Mouse (Mus musculus) left cerebral cortex, adult 9 months (tissue): ENCODE measurements around the gene Dop1a.

Source experiments
- DNase-seq, 2 experiments: peaks; one replicate each; pipeline ENCODE4 v3.0.0; 2022; ENCODE audit warnings: low spot score in 2 of 2

The Dop1a gene

DNA sequence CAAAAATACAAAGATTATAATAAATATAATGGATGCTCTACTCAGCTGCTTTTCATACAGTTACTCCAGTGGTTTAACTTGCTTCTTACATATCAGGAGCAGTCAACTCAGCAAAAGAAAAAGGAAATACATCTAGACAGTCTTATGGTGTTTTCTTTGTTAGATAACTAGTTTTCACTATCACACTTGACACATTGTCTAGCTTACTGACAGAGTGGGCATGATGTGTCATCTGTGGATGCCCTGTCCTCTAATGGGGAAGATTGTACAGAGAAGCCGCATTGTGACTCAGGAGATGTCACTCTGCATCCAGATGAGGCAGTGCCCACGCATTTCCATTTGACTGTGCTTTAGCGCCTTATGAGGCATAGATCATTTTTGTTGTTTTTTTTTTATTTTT is 32.1 kb downstream of the Dop1a start:
- no peak for DNase-seq

DNA sequence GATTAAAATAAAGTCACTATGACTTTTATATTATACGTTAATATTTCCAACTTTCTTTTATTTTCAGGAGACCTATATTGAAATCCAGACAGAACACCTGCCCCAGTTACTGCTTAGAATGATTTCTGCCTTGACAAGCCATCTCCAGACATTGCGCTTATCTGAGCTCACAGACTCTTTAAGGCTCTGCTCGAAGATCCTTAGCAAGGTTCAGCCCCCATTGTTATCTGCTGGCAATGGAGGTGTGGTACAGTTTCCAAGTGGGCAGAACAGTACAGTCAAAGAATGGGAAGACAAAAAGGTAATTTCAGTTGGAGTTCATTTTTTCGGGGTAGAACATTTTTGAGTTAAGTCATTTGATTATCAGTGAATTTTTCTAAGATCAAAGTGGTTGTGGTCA is 40.5 kb downstream of the Dop1a start:
- DNase-seq = no peak

DNA sequence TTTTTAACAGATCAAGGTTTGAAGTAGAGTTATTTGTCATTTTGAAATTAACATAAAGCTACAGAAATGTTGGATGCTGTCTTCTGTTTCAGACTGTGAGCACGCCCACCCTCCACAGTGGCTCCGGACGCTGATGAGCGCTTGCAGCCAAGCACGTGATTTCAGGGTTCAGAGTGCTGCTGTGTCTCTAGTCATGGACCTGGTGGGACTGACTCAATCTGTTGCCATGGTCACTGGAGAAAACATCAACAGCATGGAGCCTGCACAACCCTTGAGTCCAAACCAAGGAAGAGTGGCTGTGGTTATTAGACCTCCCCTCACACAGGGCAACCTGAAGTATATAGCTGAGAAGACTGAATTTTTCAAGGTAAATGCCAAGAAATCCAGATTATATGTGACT is 46.8 kb downstream of the Dop1a start:
- no peak for DNase-seq

DNA sequence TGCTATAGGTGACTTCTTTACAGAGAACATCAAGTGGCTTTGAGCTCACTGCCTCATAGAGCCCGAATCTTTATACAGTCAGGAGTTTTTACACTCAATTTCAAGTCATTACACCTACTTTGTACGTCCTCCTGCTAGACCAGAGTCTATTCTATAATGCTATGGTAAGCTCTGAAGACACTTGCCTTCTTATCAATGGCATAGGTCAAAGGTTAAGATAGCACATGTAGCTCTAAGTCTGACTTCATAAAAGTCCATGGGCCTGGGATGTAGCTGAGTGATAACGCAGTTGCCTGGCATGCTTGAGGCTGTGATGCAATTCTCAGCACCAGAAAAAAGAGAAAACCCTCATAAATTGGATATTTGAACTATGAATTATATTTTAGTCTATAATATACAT is 47.4 kb downstream of the Dop1a start:
- DNase-seq = no peak

DNA sequence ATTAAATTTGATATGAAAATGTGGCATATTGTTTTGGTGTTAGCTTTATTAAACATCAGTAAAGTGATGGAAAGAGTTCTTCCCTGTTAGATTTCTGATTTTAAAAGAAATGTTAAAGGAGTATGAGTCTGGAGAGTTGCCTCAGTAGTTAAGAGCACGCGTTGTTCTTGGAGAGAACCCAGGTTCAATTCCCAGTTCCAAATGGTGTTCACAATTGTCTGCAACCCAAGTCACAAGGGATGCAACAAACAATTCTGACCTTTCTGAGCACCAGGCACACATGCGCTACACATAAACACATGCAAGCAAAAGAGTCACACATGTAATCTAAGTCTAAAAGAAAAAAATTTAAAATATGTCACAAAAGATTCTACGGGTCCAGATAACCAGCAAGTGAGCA is 47.8 kb downstream of the Dop1a start:
- DNase-seq = no peak

DNA sequence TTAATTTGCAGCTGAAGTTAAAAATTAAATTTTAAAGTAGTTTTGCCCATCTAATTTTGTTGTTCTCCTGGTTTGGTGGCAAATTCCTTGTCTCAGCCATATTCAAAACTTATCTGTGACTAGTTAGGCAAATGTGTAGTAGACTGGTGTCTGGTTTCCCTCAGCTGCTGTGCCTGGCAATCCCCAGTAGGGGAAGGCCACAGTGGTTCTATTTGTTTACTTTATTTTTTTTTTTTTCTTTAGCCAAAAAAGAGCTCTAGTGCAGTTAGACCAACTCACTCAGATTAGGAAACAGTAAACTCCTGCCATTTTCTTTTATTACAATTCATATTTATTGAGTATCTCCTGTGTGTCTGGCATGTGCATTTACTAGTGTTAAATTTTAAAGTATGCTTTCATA is 55.4 kb downstream of the Dop1a start:
- DNase-seq = no peak

DNA sequence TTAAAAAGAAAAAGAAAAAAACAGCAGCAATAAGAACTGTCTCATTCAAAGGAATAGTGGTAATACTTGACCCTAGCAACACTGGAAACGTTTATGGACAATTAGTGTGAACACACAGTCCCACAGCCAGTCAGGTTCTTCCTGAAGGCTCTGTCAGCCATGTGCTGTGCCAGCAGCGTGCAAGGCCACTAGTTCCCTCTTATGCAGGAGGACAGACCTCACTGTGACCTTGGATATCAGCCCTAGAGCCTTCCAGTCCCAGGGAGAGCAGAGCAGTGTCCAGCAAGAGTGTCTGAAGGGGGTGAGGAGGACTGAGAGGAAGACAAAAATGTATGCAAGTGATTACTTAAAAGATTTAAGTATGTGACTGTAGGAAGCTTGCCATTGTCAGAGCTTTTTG is 58.6 kb downstream of the Dop1a start:
- no peak for DNase-seq

DNA sequence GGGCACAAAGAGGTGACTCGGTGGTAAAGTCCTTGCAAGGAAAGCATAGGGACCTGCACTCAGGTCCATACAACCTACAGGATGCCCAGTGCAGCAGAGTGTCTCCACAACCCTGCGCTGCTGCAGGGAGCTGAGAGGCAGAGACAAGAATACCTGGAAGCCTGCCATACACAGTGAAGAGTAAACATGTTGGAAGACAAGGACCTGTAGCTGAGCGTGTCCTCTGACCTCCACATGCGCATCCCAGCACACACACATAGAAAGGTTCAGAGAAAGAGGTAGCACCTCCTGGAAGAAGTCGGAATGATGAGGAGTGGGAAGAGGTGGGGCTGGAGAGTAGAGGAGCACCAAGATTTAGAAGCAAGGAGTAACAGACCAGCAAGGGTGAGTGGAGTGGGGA is 67.1 kb downstream of the Dop1a start:
- DNase-seq = no peak

DNA sequence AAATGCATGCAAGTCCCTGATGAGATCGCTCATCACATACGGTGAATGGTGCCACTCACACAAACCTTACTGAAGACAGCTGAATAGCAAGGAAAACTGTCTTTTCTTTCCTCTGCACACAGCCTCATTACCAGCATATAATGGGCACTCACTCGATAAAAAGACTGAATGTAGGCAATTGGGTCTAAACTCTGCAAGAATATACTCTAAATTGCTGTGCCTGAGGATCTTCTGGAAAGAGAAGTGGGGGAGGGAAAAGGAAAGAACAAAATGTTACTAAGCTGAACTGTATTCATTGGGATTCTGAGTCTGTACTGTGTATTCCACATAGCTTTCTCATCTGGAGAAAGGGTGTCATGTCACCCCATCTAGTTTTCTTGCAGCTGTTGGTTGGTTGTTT is 76.5 kb downstream of the Dop1a start:
- DNase-seq = no peak

DNA sequence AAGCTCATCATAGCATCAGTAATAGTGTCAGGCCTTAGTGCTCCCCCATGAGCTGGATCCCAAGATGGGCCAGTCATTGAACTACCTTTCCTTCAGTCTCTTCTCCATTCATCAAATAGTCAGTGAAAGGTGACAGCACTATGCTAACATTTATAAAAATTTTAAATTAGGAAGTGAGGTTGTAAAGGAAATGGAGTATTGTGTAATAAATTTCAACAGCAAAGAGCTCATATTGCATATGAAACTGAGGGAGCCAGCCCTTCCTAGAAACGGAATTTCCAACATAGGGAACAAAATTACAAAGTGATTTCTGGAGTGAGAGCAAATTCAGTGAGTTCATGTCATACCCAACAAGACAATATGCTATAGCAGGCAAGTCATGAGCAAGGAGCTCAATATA is 77.6 kb downstream of the Dop1a start:
- DNase-seq = no peak

DNA sequence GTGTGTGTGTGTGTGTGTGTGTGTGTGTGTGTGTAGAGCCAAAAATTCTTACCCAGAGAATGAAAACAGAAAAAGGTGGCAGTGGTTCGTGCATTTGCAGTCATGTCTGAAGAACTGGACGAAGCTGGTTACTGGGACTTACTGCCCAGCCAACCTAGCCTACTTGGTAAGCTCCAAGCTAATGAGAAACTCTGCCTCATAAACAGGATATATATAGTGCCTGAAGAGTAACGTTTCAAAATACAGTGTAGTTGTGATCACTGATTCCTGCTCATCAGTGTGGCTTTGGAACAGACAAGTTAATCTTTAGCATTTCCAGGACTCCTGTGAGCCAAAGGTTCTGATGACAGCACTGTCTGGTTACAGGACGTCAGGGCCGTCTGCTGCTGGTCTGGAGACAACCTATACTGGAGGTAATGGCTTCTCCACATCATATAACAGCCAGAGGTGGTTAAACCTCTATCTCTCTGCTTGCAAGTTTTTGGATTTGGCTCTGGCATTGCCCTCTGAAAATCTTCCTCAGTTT is 82.7 kb downstream of the Dop1a start:
- DNase-seq = no peak

DNA sequence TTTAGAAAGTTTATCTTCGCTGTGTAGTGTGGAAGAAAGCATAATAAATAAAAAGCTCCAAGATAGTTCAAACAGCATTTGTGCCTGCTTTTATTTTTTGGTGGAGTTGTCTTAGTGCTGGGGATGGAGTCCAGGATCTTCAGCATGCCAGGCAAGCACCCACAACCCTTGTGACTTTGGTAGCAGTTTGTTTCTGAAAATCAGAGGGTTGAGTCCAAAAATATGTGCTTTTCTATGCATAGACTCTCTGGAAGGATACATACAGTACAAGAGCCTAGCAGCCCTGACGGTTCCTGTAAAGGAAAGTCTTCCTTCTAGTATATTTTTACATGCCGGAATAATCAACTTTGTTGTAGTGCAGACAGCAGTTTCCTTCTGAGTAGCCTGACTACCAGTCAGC is 83.8 kb downstream of the Dop1a start:
- no peak for DNase-seq

DNA sequence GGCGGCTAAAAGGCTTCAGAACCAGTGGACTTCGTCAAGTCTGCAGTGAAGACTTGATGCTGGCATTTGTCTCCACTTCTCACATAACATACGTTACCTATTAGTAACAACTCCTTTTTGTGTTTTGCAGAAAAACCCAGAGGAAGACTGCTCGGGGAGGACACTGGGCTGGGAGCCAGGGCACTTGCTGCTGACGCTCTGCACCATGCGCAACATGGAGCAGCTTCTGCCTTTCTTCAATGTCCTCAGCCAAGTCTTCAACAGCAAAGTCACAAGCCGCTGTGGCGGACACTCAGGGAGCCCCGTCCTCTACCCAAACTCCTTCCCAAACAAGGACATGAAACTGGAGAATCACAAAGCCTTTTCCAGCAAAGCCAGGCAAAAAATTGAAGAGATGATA is 86.9 kb downstream of the Dop1a start:
- no peak for DNase-seq

DNA sequence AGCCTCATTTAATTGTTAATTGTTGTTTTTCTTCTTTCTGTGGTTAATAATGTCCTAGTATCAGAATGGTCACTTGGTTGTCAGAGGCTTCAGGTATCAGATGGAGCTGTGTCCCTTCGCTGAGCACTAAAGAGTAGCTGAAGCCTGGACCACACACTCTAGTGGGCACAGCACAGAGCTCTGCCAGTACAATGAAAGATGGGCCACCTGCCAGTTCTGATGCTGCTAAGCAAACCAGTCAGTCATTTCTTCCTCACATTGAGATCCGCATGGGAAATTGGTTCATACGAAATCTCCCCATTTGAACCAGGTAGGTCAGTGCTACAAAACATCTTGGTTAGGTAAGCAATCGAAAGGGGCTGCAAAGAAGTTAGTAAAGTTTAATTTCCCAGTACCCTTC is 87.7 kb downstream of the Dop1a start:
- DNase-seq = no peak

DNA sequence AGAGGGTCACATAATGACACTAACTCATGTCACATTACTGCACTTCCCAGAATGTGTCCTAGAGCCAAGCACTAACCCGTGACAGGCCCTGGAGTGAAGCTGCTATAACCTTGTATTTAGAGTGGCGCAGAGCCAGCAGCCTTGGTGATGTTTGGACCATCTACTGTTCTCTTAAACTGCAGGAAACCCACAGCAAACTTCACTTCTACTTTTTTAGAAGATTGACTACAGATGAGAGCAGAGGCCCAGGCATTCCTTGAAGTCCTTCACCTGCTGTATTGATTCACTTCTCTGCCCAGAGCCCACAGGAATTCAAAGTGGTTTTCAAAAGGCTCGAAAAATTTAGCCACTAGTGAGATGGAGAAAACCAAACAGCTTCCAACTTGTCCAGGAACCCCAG is 93.6 kb downstream of the Dop1a start:
- no peak for DNase-seq

DNA sequence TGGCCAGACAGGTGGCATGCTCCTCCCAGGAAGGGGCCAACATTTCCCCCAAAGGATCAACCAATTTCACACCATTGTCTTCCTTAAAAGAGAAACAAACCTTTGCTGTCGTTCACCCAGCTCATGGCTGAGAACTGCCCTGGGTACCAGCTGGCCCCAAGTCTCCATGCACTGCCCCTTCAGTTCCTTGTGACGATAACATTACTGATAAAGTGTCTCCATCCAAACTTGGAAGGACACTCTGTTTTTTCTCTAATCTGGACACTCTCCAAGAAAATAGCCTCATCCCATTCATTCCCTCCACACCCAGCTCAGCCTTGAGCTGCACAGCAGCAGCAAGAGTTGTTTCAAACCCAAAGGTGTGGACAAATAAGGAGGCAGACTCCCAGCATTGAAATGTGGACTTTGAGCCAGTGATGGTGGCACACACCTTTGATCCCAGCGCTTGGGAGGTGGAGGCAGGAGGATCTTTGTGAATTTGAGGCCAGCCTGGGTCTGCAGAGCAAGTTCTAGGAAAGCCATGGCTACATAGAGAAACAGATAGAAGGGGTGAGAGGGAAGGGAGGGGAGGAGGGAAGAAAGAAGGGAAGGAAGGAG is 102.5 kb downstream of the Dop1a start:
- DNase-seq = no peak

DNA sequence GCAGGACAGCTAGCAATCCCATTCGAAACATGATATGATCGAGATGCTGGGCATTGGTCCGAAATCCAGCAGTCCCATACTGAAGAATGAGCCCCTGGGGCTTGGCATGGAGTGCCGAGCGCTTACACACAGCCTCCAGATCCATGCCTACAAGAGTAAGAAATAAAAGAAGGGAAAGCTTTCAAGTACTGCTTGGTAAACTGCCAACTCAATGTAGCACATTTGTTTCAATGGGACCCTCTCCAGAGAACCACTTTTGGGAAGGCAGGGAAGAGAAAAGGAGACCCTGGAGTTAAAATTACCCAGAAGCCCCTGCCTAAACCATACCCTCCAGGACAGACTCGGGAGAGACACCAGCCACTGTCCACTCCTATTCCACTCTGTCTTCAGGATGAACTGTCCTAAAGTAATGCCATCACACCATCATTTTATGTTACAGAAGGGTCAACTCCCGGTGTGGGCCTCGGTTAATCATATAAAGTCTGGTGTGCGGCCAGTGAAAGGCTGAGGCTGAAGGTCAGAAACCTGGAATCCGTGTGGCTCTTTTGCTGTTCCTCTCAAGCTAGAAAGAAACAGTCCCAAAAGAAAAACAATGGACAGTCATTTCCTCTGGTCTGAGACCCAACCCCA is 103.4 kb downstream of the Dop1a start:
- DNase-seq = no peak

DNA sequence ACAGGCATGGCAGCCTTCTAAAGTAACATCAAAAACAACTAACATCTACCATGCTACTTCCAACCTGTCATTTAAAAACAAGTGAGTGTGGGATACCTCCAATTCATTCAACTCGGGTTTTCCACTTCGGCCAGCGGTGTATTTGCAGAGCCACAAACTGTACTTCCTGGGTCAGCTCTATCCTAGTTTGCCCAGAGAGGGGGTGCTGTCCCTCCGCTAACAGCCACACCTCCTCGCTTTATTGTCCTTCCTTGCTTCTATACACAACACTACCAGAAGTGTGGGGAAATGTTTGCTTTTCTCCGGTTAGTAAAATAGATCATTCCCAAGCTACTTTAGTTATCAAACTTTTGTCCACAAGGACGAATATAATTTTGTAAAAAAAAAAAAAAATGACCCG is 104.0 kb downstream of the Dop1a start:
- DNase-seq = no peak

DNA sequence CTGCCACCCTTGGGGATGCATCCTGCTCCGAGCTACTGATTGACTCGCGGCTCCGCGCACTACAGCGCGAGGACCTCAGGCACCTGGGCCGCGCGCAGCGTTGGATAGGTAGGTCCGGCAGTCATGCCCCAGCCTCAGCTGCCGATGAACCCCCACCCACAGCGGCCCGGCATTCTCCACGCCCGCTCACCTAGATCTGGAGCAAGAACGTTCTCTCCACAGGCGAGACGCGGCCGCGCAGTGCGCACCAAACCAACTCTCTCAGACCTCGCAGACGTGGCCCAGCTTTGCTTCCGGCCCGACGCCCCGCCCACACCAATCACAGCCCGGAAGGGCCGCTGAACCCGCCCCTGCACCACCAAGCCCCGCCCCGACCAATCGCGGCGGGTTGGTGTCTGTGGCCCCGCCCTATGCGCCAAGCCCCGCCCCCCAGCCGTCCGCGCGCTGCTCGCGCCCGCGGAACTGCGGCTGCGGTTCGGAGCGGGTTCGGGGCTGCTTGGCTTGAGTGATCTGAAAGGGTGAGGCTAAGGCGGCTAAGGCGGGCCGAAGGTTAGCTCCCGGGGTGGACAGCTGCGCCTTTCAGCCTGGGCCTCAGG is 104.7 kb downstream of the Dop1a start, which contains the start of the genes Pgm3 and Rwdd2a:
Pgm3 (minus strand) TSS at position 303 of the 596 bp plus-strand sequence.
Rwdd2a (plus strand) TSS at position 452 of the 596 bp plus-strand sequence.
- peak; percentile 89 to 95 for DNase-seq

DNA sequence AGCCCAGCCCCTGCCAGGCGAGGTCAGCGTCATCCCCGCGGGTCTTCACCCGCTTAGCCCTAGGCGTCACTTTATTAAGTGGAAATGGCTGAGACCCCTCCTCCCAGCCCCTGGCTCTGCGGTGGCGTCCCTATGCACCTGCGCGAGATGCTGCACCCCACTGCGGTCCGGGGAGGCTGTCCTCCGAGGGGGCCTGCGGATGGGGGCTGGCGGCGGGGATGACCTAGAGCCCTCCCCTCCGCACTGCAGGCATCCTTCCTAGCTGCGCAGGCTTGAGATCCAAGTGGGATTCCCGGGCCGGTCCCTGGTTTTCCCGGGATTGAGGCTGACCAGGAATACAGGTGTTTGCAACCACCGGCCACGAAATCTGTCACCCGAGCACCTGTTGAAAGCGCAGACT is 105.2 kb downstream of the Dop1a start:
- DNase-seq = no peak

DNA sequence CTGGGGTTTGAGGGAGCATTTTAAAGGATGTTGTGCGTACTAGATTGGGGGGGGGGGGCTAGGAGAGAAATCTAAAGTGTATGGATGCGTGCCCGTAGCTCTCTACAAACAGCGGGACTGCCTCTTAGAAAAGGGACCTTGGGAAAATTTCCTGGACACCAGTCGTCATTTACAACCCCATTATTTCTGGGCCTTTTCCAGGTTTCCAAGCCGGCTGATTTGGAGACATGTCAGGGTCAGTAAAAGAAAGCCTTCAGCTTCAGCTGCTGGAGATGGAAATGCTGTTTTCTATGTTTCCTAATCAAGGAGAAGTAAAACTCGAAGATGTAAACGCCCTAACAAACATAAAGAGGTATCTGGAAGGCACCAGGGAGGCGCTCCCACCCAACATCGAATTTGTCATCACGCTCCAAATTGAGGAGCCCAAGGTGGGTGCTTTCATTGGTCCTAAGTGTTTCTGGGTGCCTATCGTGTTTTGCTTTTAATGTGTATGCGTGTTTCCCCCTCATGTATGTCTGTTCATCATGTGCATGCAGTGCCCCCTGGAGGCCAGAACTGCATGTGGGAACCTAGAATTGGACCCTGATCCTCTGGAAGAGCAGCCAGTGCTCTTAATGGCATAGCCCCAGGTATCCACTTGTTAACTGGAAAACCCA is 105.8 kb downstream of the Dop1a start:
- peak in 1 of 2 experiments; percentile 89 for DNase-seq

DNA sequence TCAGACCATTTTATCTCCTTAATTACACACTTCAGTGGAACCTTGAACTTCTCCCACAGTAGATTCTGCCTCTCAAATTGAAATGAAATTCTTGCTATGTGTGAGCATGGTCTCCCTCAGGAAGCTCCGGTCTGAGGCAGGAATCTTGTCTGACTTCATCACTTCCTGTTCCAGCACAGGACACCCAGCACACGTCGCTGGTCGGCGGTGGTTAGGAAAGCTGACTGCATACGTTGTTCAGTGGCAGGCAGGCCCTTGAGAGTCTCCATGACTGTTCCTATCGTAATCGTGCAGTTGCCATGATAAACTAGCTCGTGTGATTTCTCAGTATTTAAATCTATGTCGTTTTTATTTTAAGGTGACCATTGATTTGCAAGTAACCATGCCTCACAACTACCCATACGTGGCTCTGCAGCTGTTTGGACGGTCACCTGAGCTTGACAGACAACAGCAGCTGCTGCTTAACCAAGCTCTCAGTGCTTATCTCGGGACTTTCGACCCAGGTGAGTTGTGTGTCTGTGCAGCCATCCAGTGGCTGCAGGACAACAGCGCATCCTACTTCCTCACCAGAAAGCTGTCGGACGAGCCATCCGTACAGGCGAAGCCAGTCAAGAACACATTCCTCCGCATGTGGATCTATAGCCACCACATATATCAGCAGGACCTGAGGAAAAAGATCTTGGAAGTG is 106.8 kb downstream of the Dop1a start:
- DNase-seq = no peak
